Mouse (Mus musculus) neural tube, embryonic 15.5 days (tissue): Measurements from ENCODE around the gene Rnf145. TPM values are rescaled to one million over a fixed set of nuclear protein-coding genes. Genes with fewer than 3 reads are reported as not detected.

Source experiments
- ATAC-seq: fragments of 200-750 bp; cut with Nextera tagmentation; 2 replicates; pipeline ENCODE4 v1.8.0; 2017; ENCODE audit warnings: mild to moderate bottlenecking, moderate TSS enrichment, moderate library complexity; ENCODE audit not compliant: low FRiP score
- H3K27ac ChIP-seq: fragments of 300-500 bp; sonication (generic); replicated peaks from 2 replicates; pipeline ENCODE4 v1.5.1; 2015; ENCODE audit warnings: mild to moderate bottlenecking, inconsistent platforms
- H3K27me3 ChIP-seq: fragments of 300-500 bp; sonication (generic); replicated peaks from 2 replicates; pipeline ENCODE4 v1.6.1; 2015; ENCODE audit warnings: inconsistent platforms
- H3K36me3 ChIP-seq: fragments of 300-500 bp; sonication (generic); 2 replicates; pipeline ENCODE4 v1.6.1; 2015; ENCODE audit warnings: inconsistent platforms
- H3K4me1 ChIP-seq: fragments of 300-500 bp; sonication (generic); 2 replicates; pipeline ENCODE4 v1.6.1; 2015; ENCODE audit warnings: inconsistent platforms
- H3K4me2 ChIP-seq: fragments of 300-500 bp; sonication (generic); 2 replicates; pipeline ENCODE4 v1.6.1; 2015; ENCODE audit warnings: inconsistent platforms, mild to moderate bottlenecking, moderate library complexity
- H3K4me3 ChIP-seq: fragments of 300-500 bp; sonication (generic); replicated peaks from 2 replicates; pipeline ENCODE4 v1.5.1; 2015; ENCODE audit warnings: mild to moderate bottlenecking, inconsistent platforms
- H3K9ac ChIP-seq: fragments of 300-500 bp; sonication (generic); replicated peaks from 2 replicates; pipeline ENCODE4 v1.6.1; 2015; ENCODE audit warnings: mild to moderate bottlenecking, inconsistent platforms
- H3K9me3 ChIP-seq: fragments of 300-500 bp; sonication (generic); replicated peaks from 2 replicates; pipeline ENCODE4 v1.6.1; 2016; ENCODE audit warnings: inconsistent platforms
- WGBS: fragments of 180-500 bp; shearing (Covaris S2); methylation state at CpG from one replicate; pipeline ENCODE4 v1.1.7; 2015; ENCODE audit warnings: mixed read lengths; 5-methylcytosine and 5-hydroxymethylcytosine counted together
- microRNA-seq: library from miRNA; unstranded; fragments of <30 nt; microRNA quantifications from one replicate; pipeline ENCODE4, GENCODE M21; 2017
- polyA plus RNA-seq: library from polyadenylated mRNA; unstranded; fragments of >200 nt; fragmentation: Nextera tagmentation; extraction: Ambion mirVana; gene quantifications from 2 replicates; pipeline ENCODE4 v1.2.1, GENCODE M21; 2015

The Rnf145 gene
- polyA plus RNA-seq, 1 experiment from 2014 or later = 112 TPM

- H3K27ac ChIP-seq = no peak overlapping the region
- no peak for ATAC-seq
- 14% methylated on average over 14 of the region's 14 CpGs for WGBS
These were observed 94.8 kb downstream of the Rnf145 start for GRCm38 (mm10) chr11:44613411-44614180.

More at GRCm38 (mm10) chr11:44613411-44614180, 94.8 kb downstream of the Rnf145 start:
- Histone ChIP-seq H3K4me3 (peak overlapping the region; percentile 36), H3K4me1 (peaks cover 43% of the 10 kb centered on the region), H3K4me2 (peak overlapping the region; percentile 97), H3K9ac (peak overlapping the region; percentile 42), H3K36me3 (no peaks in the 10 kb centered on the region), H3K9me3 (no peaks in the 10 kb centered on the region), H3K27me3 (0 out of 2 replicates have a peak, but pooled peaks cover 4% of the 10 kb centered on the region)

Small RNAs within 50 kb of the gene (microRNA-seq; reads per million reads assigned to microRNA genes)
- not detected for gene Gm22121

Other genes with a start within 250 kb of the Rnf145 start
- gene Il12b, start 118.9 kb upstream of the Rnf145 start, polyA plus RNA-seq = not detected in 2 replicates
- gene Ublcp1, start 48.5 kb upstream of the Rnf145 start, polyA plus RNA-seq = 60.5 and 61.7 TPM in 2 replicates
- 157 and 168 TPM in 2 replicates for gene Ebf1, start 98.4 kb downstream of the Rnf145 start, polyA plus RNA-seq